Mouse (Mus musculus) liver, embryonic 14.5 days (tissue): ENCODE results near the gene Gjb2. TPM values are rescaled to one million over a fixed set of nuclear protein-coding genes. Genes with fewer than 3 reads are reported as not detected.

Source experiments
- ATAC-seq: fragments of 200-750 bp; cut with Nextera tagmentation; 2 replicates; pipeline ENCODE4 v1.8.0; 2017; ENCODE audit warnings: moderate number of reproducible peaks, mild to moderate bottlenecking, moderate library complexity; ENCODE audit not compliant: insufficient read depth
- DNase-seq, 3 experiments: peaks; one replicate each; pipeline ENCODE4 v3.0.0-alpha.2; 2012 to 2013; ENCODE audit warnings: low read depth in 3 of 3, low spot score in 3 of 3
- H3K27ac ChIP-seq: fragments of 300-500 bp; sonication (generic); 2 replicates; pipeline ENCODE4 v1.5.1; 2014; ENCODE audit warnings: moderate library complexity, mild to moderate bottlenecking, control low read depth, inconsistent platforms
- H3K27me3 ChIP-seq: fragments of 300-500 bp; sonication (generic); 2 replicates; pipeline ENCODE4 v1.6.1; 2014; ENCODE audit warnings: mild to moderate bottlenecking, low read length, moderate library complexity; ENCODE audit not compliant: control insufficient read depth, insufficient read depth
- H3K36me3 ChIP-seq: fragments of 300-500 bp; sonication (generic); replicated peaks from 2 replicates; pipeline ENCODE4 v1.6.1; 2014; ENCODE audit warnings: low read depth; ENCODE audit not compliant: control insufficient read depth, insufficient read depth
- H3K4me1 ChIP-seq, 2 experiments: fragments of 200-500 bp in 1 of 2; fragments of 300-500 bp in 1 of 2; sonication (generic) in 1 of 2; replicated peaks; 2 replicates each; pipeline ENCODE4 v1.6.1; 2012 to 2014; ENCODE audit warnings: antibody characterized with exemption in 1 of 2, inconsistent platforms in 1 of 2, low read length in 1 of 2; ENCODE audit not compliant: control insufficient read depth in 2 of 2, insufficient read depth in 2 of 2
- H3K4me2 ChIP-seq: fragments of 300-500 bp; sonication (generic); 2 replicates; pipeline ENCODE4 v1.6.1; 2014; ENCODE audit warnings: low read depth, mild to moderate bottlenecking, control low read depth, moderate library complexity
- H3K4me3 ChIP-seq, 2 experiments: fragments of 200-500 bp in 1 of 2; fragments of 300-500 bp in 1 of 2; sonication (generic) in 1 of 2; 2 replicates each; pipeline ENCODE4 v1.5.1; 2012 to 2014; ENCODE audit warnings: low read depth in 2 of 2, low read length in 2 of 2, mild to moderate bottlenecking in 2 of 2, control low read depth in 1 of 2, inconsistent platforms in 1 of 2, moderate library complexity in 1 of 2; ENCODE audit not compliant: insufficient read depth in 1 of 2
- H3K9ac ChIP-seq: fragments of 300-500 bp; sonication (generic); replicated peaks from 2 replicates; pipeline ENCODE4 v1.6.1; 2014; ENCODE audit warnings: mild to moderate bottlenecking, control low read depth, moderate library complexity
- H3K9me3 ChIP-seq: fragments of 300-500 bp; sonication (generic); 2 replicates; pipeline ENCODE4 v1.6.1; 2016; ENCODE audit warnings: low read length, mixed read lengths; ENCODE audit not compliant: control insufficient read depth
- CTCF ChIP-seq: IDR thresholded peaks from 2 replicates; pipeline ENCODE4 v1.5.1; 2016; ENCODE audit warnings: antibody characterized with exemption, low read depth, control low read depth
- EP300 ChIP-seq: IDR thresholded peaks from 2 replicates; pipeline ENCODE4 v1.6.1; 2016; ENCODE audit warnings: antibody characterized with exemption, low read depth
- WGBS: fragments of 180-500 bp; shearing (Covaris S2); extraction: QIAGEN DNeasy Blood & Tissue Kit; methylation state at CpG from one replicate; pipeline ENCODE4 v1.1.7; 2014; ENCODE audit not compliant: insufficient replicate concordance; 5-methylcytosine and 5-hydroxymethylcytosine counted together
- polyA plus RNA-seq, 2 experiments: library from polyadenylated mRNA; depleted of rRNA in 1 of 2; stranded (reverse) in 1 of 2; unstranded in 1 of 2; fragments of >200 nt; fragmentation: Nextera tagmentation in 1 of 2; extraction: Ambion mirVana in 1 of 2; gene quantifications; 2 replicates each; pipeline versions ENCODE4 v1.2.1 to v1.2.3; 2012 to 2014

The Gjb2 gene
- polyA plus RNA-seq, 2 experiments: 4.9 to 11.2 TPM

DNA sequence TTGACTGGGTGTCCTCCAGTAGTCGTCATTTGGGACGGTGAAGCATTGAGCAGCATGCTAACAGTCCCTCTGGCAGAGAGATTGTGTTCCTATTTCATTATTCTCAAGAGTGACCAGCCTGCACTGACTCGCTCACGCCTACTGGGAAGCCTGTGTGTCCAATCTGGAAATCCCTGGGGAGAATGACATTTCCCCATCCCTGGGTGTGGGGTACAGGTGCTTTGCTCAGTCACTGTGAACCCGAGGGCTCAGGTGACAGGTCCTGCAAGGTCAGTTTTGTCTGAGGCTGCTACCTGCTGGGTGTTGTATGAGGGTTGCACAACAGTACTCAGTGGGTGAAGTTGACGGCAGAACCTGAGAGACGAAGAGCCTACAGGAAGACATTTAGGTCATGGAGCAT lies 17.8 kb upstream of the Gjb2 start:
- WGBS: 68% methylated on average over 7 of the region's 7 CpGs
- no peaks in the 10 kb centered on the region for H3K9me3 ChIP-seq
- H3K27ac ChIP-seq: no peak overlapping the region
- H3K9ac ChIP-seq: no peak overlapping the region
- no peaks in the 10 kb centered on the region for H3K27me3 ChIP-seq
- H3K4me1 ChIP-seq: no peaks in the 10 kb centered on the region
- DNase-seq (no peak), ATAC-seq (no peak)
- no peak overlapping the region for H3K4me3 ChIP-seq
- H3K36me3 ChIP-seq: no peaks in the 10 kb centered on the region
- TF ChIP-seq CTCF: no peak
- no peak for TF ChIP-seq EP300
- no peak overlapping the region for H3K4me2 ChIP-seq

DNA sequence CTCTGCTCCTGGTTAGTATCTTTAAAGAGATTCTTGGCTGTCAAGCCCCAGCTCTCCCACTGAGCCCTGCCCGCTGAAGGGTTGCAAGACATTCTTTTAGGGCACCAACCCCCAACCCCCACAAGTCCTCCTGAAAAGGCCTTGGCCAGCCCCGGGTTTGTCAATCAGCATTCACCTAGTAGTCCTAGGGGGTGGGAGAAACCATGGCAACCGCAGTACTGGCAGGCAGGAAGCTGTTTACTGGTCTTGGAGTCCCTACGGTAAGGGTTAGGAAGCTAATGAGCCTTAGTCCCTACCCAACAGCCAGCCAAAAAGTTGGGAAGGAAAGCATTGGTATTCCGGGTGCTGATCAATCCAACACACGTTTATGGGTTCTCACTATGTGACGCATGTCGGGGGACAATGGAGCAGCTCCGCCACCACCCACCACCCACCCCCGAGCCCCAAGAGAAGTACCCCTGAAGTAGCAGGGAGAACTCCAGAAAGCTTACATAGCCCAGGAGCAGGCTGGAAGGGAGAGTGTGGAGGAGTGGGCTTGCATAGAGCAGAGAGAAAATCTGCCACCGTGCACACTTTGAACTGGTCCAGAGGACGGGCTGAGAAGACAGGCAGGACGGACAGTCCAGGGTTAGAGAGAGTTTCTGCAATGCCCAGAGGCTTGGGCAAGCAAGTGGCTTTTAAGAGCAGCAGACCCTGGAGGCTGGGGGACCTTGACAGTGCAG lies 11.5 kb upstream of the Gjb2 start, which contains the start of gene Gm4491:
TSS of gene Gm4491 (minus strand) at position 61 of the 722 bp plus-strand sequence.
- no peaks in the 10 kb centered on the region for H3K9me3 ChIP-seq
- 32% methylated on average over 13 of the region's 13 CpGs for WGBS
- H3K27me3 ChIP-seq: no peaks in the 10 kb centered on the region
- no peak within 1 kb of the TSS for H3K4me3 ChIP-seq
- H3K4me1 ChIP-seq: no peaks in the 10 kb centered on the region
- H3K4me2 ChIP-seq: no peak within 1 kb of the TSS
- ATAC-seq (no peak), DNase-seq (no peak)
- TF ChIP-seq CTCF: no peak
- TF ChIP-seq EP300: no peak
- H3K27ac ChIP-seq: no peak within 1 kb of the TSS
- H3K9ac ChIP-seq: no peak within 1 kb of the TSS
- no peaks in the 10 kb centered on the region for H3K36me3 ChIP-seq

DNA sequence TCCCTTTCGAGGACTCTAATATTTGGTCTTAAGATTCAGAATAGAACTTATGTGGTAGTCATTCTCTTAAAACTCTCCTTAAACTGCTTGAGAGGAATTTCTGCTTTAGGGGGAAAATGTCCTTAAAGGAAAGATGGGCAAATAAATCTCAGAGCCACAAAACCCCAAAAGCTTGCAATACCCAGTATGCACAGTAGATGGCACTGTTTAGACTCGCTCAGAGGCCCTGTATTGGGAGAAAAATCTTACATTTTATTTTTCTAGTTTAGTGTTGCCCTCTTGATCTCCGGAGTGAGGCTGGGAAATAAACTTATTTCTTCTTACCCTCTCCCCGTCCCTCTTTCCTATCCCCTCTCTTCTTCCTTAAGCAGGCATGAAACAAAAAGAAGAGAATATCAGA lies 4.7 kb upstream of the Gjb2 start:
- H3K4me2 ChIP-seq: no peak overlapping the region
- TF ChIP-seq EP300: no peak
- peak; percentile 71 for TF ChIP-seq CTCF
- ATAC-seq (no peak), DNase-seq (no peak)
- H3K9ac ChIP-seq: no peak overlapping the region
- H3K36me3 ChIP-seq: no peaks in the 10 kb centered on the region
- H3K4me3 ChIP-seq: no peak overlapping the region
- H3K27ac ChIP-seq: no peak overlapping the region
- H3K27me3 ChIP-seq: peaks cover 28% of the 10 kb centered on the region
- no peaks in the 10 kb centered on the region for H3K9me3 ChIP-seq
- WGBS: 5% methylated on average over 4 of the region's 4 CpGs
- H3K4me1 ChIP-seq: 0 out of 4 replicates have a peak, but pooled peaks cover 0 to 2% of the 10 kb centered on the region in 2 experiments

DNA sequence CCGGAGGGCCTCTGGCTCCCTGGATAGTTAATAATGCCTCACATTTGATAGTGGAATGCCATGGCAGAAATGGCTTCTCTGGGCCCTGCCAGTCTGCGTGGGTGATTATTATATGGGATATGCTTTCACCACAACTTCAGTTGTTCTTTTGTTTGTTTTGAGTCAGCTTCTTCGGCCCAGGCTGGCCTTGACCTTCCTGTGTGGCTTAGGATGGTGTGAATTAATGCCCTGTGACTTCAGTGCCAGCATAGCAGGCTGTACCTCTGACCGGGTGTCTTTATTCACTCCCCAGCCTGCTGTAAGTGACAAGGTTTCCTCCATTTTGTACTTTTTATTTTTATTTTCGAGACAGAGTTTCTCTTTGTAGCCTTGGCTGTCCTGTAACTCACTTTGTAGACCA lies 3.4 kb upstream of the Gjb2 start:
- Histone ChIP-seq H3K4me1 (0 out of 4 replicates have a peak, but pooled peaks cover 0 to 2% of the 10 kb centered on the region in 2 experiments), H3K9ac (no peak overlapping the region), H3K36me3 (no peaks in the 10 kb centered on the region), H3K4me3 (no peak overlapping the region), H3K4me2 (no peak overlapping the region), H3K27me3 (peaks cover 39% of the 10 kb centered on the region), H3K9me3 (no peaks in the 10 kb centered on the region), H3K27ac (no peak overlapping the region)
- DNase-seq (no peak), ATAC-seq (no peak)
- WGBS: 57% methylated on average over 5 of the region's 5 CpGs
- TF ChIP-seq CTCF (no peak), EP300 (no peak)

DNA sequence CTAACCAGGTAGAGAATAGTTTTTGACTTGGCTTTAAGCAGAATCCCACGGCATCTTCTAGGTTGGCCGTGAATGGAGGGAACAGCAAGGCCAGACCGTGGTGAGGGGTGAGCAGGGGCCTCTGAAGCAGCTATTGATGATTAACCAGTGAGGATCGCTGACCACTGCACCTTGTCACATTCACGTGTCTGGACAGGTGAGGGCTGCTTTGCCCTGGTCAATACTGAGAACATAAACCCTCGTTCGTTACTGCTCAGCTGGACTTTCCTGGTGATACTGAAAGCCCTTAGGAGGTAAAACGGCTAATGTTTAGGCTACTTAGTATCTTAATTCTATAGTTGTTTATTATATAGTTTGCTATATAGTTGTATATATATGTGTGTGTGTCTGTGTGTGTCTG lies 2.6 kb upstream of the Gjb2 start:
- ATAC-seq: no peak
- TF ChIP-seq CTCF (no peak), EP300 (no peak)
- Histone ChIP-seq H3K9ac (no peak overlapping the region), H3K27me3 (peaks cover 39% of the 10 kb centered on the region), H3K9me3 (no peaks in the 10 kb centered on the region), H3K27ac (no peak overlapping the region), H3K4me2 (no peak overlapping the region), H3K36me3 (no peaks in the 10 kb centered on the region), H3K4me3 (no peak overlapping the region), H3K4me1 (peaks cover 0 to 2% of the 10 kb centered on the region in 2 experiments; a peak in 1 of 4 replicates)
- no peak for DNase-seq
- 56% methylated on average over 8 of the region's 8 CpGs for WGBS
